Mouse (Mus musculus): ENCODE measurements around the gene Mnd1.

The Mnd1 gene

DNA sequence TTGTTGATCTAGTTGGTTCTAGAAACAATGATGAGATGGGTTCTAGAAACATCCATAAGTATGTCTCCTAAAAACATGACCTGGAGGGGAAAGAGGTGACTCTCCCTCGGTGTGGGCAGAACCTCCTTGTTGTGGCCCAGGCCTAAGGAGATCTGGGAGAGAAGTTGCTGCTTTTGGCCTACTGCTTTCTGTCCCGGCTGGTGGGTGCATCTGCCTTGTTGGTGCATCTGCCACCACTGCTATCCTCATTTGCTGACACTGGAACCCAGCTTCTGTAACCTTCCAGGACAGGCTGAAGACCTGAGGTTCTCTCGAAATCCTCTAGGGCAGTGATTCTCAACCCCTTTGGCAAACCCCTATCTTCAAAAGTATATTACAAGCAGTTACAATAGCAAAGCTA lies 9.8 kb upstream of the Mnd1 start:
- no peak for DNase-seq (ENCODE audit: extremely low read depth, insufficient read length, low spot score)

DNA sequence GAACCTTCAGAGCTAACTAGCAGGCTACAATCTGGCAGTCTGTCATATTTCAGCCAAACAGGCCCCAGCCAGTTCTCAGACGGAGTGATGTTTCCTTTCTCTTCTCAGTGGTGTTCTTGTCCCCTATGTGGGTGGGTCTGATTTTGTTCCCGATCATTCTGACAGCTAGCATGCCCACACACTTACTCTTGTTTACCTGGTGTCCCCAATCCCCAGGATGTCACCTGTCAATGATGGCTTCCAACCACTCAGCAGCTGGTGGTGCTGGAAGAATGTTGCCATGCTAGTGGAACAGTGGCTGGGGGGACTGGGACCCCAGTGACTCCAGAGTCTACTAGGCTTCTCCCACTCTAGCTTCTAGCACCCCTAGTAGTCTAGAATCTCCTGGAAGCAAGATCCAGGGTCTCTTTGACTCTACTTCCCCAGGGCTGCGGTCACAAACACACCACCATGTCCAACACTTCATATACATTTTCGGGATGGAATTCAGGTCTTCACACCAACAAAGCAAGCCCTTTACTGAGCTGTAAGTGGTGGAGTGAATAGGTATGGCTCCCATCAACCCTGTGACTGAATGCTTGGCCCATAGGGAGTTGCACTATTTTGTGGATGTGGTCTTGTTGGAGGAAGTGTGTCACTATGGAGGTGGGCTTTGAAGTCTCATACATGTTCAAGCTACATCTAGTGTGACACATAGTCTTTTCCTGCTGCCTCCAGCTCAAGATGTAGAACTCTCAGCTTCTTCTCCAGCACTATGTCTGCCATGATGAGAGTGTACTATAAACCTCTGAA lies 2.2 kb upstream of the Mnd1 start:
- DNase-seq (ENCODE audit: extremely low read depth, insufficient read length, low spot score), result no peak

DNA sequence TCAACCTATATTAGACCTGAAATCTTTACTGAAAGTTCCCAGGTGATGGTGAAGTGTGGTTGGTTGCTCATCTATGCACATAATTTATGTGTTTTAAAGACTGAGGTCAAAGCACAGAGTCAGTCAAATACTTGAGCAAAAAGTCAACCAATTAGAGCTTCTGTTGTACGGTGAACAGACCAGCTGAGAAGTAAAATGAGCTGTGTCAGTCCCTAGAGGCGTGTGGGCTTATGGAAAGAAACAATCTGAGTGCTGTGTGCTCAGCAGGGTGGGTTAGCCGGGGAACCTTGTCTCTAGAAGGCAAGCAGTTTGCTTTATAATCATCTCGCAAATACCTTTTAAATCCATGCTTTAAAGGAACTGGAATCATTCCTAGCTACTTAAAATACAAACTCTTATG lies 1.4 kb upstream of the Mnd1 start:
- no peak for DNase-seq (ENCODE audit: extremely low read depth, insufficient read length, low spot score)

DNA sequence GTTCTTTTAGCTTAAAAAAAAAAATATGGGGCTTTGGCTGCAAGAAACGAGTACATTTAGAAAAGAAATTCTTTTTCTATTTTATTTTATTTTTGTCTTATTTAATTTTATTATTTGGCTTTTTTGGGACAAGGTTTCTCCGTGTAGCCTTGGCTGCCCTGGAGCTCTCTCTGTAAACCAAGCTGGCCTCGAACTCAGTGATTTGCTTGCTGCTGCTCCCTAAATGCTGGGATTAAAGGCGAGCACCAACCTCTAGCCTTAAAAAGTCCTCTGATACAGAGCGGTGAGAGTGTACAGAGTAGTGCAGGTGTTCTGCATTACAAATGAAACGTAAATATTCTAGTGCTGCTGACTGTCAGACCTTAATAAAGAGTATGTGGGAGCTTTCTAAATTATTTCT lies 519 bp upstream of the Mnd1 start:
- no peak for DNase-seq (ENCODE audit: extremely low read depth, insufficient read length, low spot score)

DNA sequence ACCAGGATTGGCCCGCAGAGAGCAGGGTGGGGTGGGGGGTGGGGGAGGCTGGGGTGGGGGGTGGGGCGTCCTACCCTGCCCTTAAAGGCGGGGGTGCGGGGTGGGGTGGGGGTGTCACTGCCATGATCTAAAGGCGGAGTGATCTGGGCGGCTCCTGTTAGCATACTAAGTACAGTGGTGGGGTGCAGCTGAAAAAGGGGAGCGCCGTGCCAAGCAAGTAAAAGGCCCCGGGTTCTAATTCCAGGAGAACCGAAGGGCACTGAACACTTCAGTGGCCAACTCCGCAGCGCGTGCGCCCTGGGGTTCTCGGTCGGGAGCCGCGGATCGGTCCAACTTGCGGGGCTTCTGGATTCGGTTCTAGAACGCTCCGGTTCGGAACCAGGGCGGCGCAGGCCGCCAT lies 440 bp downstream of the Mnd1 start:
- DNase-seq (ENCODE audit: extremely low read depth, insufficient read length, low spot score), result no peak

DNA sequence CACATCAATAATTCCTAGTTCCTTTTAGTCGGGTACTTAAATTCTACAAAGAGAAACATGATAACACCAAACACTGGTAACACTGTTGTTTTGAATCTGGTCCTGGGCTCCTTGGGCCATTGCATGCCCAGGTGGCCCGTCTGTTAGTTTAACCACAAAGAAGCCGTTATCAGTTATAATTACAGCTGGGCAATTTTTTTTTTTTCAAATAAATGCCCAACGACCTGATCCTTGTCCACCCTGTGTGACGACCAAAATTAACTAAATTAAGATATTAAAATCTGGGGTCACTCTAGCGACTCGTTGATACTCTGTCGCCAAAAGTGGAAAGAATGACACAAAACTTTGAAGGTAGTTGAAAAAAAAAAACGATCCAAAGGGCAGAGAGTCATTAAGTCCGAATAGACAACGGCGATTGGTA lies 855 bp downstream of the Mnd1 start:
- peak; percentile 13 for DNase-seq (ENCODE audit: extremely low read depth, insufficient read length, low spot score)

DNA sequence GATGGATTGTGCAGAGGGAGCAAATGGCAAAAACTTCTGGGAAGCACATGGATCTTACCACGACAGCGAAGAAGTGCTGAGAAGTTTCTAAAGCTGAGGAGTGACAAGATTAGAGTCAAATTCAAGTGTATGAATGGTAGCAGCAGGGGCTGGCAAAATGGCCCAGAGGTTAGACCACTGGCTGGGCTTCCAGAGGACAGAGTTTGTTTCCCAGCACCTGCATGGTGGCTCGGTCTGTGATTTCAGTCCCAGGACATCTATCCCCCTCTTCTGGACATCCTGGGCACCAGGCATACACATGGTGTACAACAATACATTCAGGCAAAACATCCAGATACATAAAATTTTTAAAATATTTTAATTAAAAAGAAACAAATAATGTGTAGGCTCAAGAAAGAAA lies 5.8 kb downstream of the Mnd1 start:
- no peak for DNase-seq (ENCODE audit: extremely low read depth, insufficient read length, low spot score)

DNA sequence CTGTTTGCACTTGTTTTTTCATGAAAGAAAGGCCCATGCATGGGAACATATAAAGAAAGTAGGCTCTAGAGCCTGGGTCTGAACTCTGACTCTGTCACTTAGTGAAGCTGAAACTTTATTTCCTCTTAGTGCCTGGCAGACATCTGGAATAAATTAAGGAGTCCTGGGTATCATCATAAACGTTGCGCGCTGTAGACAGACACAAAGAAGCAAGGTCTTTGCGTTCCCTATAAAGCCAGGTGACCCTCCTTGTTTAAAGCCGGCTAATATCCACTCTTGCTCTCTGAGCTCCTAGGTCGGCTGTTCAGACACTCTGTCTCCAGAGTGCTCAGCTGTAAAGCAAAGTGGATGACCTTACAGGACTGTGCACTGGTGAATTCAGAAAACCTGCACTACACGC lies 14.6 kb downstream of the Mnd1 start:
- no peak for DNase-seq (ENCODE audit: extremely low read depth, insufficient read length, low spot score)

DNA sequence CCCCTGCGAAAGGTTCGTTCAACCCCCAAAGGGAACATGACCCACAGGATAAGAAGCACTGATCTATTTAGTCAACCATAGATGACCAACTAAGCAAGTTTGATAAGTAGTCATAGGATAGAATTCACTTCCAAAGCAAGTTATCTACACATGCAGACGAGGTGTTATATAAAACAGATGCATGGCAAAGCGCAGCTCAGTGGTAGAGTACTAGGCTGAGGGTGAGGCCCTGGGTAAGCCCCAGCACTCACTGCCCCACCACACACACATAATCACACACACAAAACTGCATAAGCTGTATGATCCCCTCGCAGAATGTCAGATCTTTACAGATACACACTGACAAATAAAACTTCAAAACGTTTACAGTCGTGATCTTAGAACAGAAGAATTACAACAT lies 19.1 kb downstream of the Mnd1 start:
- no peak for DNase-seq (ENCODE audit: extremely low read depth, insufficient read length, low spot score)

DNA sequence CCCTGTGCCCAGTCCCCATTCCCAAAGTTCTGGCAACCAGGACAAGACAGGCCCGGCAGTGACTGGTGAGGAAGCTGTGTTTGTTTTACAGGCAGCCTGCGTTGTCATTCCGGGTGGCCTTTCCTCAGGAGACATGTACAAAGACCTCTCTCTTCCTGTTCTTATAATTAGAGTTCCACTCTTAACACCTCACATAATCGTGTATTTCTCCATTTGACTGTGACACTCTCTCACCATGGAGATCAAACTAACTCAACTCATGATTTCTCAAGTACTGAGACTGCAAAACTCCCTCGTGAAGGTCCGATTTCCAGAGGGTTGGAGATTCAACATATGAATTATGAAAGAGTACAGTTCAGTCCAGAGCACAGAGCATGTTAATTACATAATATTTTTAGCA lies 19.7 kb downstream of the Mnd1 start:
- DNase-seq (ENCODE audit: extremely low read depth, insufficient read length, low spot score), result no peak

DNA sequence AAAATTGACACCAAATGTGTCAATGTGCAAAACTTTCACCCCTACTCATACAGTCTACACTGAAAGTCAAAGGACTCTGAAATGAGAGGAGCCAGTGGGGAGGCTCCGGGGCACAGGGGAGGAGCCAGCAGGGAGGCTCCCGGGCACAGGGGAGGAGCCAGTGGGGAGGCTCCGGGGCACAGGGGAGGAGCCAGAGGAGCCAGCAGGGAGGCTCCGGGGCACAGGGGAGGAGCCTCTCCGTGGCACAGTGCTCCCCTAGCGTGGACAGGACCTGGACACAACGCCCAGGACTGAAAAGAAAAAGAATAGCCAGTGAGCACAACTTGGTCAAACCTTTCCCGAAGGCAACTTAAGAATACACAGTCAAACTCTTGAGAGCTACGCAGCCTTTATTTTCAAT lies 20.2 kb downstream of the Mnd1 start:
- DNase-seq (ENCODE audit: extremely low read depth, insufficient read length, low spot score), result no peak

DNA sequence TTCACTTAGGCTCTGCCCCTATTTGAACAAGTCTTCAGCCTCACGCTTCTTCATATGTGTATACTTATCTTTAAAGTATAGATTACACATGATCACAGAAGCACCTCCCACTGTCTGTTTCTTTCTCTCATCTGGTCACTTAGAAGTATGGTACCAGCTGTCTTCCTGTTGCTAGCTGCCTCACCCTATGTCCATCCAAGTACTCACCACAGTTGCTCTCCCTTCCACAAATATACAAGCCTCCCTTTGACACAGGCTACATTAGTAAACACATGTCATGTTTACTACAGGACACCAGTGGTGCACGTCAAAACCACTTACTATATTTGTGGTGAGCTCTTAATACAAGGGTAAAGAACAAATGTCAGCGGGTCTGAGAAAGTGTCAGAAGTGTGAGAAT lies 24.2 kb downstream of the Mnd1 start:
- DNase-seq (ENCODE audit: extremely low read depth, insufficient read length, low spot score), result no peak

DNA sequence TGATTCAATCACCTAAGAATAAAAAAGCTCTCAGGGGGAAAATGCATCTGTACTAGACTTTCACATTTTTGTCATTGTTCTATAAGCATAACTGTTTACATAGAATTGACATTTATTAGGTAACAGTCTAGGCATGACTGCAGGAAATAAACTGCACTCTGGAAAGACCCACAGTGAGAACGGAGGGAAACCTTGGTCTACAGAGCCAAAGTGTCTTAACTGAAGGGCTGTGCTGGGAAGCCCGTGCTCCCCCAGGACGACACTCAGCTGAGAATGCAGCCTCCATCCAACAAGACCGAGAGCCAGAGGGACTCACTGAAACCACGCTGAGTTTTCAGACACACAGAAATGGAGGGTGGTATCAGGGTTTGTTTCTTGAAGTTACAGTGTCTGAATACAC lies 24.8 kb downstream of the Mnd1 start:
- no peak for DNase-seq (ENCODE audit: extremely low read depth, insufficient read length, low spot score)

DNA sequence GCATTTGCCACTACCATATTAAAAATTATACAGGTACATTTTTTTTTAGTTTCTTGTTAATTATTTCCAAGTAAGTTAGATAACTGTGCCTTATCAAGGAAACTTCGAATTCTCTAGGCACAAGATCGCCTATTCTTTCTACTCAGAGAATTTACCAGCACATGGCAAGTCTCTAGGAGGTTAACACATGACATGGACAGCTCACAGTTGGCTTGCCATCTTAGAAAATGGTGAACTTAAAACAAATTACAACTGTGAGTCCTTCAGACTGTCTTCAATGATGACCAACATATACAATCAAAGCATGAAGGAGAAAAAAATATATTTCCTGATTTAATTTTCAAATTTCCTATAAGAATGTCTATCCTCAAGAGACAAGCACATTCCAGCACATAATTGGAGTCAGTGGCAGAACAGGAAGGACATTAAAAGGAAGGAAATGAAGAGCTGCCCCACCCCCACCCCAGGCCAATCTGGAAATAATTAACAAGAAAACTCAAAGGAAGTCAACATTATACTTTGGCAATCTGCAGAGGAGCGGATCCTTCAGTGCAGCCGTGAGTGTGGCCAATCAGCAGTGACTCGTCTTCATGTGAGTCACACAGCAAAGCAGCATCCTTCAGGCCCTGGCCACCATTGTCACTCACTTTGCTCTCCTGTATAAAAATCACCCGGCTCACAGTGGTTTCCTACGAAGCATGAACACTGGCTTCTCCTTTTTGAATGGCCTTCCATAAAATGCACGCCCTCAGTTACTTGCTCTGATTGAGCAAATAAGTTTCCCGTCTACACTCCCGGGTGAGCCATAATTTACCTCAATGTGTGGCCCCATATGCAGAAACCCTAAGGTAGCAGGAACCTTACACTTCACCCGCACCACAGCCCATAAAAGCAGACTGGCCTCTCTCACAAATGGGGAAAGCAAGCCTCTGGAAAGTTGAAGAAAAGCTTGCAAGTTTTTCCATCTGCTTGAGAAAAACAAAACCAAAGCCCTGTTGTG lies 26.4 kb downstream of the Mnd1 start:
- DNase-seq (ENCODE audit: extremely low read depth, insufficient read length, low spot score), result no peak

DNA sequence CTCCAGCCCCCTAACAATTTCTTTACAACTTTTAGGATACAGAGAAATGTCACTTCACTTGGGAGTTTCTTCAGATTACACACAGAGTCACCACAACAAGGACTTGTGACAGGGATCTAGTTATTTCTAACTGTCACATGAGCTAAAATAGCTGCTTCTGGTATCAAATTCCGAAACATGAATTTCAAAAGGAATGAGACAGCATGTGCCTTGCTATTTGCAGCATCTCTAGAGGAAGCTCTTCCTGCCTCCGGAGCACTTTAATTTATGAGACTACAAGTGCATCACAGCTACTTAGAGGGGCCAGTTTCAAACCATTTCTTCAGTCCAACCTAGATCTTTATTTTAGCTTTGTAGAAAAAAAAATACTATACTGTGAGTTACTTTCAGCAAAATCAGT lies 28.2 kb downstream of the Mnd1 start:
- DNase-seq (ENCODE audit: extremely low read depth, insufficient read length, low spot score), result no peak

DNA sequence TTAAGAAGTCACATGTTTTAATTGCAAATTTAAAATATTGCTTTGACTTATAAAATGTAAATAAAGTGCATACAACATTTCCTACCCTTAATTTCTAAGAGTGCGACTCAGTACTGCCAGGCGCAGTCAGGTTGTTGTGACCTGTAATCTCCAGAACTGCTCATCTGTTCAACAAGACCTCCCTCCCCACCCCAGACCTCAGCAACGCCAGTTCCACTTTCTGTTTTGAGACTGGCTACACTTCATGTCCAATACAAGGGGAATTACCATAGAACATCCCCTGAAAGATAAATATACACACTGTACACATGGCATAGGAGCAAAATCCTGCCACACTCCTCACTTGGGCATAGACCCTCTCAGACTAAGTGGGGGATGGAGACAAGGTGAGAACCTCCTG lies 28.9 kb downstream of the Mnd1 start:
- DNase-seq (ENCODE audit: extremely low read depth, insufficient read length, low spot score), result no peak

DNA sequence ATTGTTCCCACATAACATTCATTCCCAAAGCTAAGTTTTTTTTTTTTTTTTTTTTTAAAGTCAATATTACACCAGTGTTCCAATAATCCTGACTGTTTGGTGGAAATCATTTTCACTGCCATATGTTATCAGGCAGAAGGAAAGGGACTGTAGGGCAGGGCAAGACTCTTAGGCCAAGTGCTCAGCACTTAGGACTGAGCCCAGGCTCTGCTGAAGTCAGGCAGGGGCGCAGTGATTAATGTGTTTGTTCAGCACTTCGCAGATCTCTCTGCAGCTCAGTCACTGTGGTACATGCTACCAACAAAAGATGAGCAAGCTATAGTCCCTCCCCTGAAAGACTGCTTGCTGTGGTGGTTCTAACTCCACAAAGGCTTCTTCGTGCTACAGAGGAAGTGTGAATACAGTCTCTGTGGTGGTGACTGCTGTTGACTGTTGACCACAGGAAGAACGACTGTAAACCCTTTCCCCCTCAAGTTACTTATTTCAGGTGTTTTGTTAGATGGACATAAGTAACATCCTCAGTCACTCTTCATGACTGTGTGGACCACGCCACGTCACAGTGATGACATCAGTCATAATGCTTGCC lies 29.8 kb downstream of the Mnd1 start:
- DNase-seq (ENCODE audit: extremely low read depth, insufficient read length, low spot score), result no peak

DNA sequence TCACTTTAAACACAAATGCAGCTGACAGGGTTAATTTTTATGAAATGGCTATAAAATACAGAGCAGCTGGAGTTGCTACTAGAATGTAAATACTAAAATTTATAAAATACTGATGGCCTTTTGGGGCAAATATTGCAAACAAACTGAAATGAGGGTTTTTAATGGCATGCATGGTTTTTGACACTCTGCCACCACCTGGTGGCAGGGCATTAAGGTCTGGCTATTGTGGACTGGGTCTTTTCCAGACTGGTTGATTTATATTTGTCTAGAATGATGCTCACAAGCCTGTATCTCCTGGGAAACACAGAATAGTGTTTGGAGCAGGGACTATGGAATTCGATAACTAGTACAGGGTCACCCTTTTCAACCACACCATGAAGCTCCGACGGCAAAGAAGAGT lies 32.1 kb downstream of the Mnd1 start:
- DNase-seq (ENCODE audit: extremely low read depth, insufficient read length, low spot score), result no peak

DNA sequence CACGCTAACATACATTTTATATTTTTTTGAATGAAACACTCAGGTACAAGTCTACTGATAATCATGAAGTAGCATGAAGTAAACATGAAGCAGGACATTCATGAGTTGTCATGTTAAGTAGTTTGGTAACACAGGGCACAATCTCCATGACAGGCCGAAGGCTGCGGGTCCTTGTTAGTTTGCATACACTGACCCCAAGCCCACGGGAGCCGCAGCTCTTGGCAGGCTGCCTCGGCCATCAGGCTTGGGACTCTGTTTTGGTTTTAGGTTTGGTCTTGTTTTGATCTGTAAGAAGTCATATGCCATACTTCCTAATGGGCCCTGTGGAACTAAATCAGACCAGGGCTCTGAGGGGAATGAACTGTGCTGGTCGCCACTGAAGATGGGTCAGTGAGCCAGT lies 36.9 kb downstream of the Mnd1 start:
- no peak for DNase-seq (ENCODE audit: extremely low read depth, insufficient read length, low spot score)

DNA sequence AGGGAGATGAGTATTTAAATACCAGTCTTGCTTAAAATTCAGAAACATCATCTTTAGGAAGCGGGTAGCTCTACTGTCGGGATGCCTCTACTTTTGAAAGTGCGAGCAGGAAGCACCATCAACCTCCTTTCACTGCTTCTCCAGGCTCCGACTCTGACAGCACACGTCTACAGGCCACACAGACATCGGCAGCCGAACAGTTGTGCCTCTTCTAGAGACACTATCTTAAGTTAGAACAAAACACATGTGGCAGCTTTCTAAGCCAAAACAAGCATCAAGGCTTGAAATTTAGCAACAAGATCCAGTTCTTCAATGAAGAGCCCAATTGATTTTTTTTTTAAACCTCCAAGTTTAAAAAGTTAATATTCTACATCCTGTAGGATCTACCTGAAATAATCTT lies 37.4 kb downstream of the Mnd1 start:
- no peak for DNase-seq (ENCODE audit: extremely low read depth, insufficient read length, low spot score)

DNA sequence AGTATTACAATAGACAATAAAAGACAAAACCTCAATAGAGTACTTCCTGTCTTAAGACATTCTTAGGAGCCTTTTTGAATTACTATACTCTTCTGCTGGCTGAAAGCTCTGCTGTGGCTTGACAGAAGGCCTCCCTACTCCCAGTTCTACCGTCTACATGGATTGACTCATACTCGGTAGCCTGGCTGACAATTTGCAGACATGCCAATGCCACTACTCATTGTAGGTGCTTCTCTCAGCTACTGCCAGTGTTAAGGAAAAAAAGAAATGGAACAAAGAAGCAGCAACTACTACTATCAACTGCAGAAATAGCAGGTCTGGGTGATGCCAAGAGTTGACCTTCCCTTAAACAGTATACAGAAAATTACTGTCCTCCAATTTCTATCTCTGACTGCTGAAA lies 47.0 kb downstream of the Mnd1 start:
- DNase-seq (ENCODE audit: extremely low read depth, insufficient read length, low spot score), result peak; percentile 59

DNA sequence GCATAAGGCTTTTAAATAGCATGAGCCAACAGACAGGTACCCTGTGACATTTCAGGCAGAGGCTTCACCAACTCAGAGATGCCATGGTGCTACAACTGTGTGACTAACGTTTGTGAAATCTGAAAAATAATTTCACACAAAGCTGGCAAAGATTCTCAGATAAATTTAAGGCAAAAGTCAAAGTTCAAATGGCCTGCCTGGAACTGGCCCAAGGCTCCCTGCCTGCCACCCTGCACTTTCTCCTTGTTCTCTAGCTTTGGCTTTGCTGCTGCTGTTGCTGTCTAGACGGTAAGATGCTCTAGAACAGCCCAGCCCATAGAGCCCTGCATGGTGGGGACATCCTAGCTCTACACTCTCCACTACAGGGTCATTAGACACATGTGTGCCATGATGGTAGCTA lies 49.5 kb downstream of the Mnd1 start:
- no peak for DNase-seq (ENCODE audit: extremely low read depth, insufficient read length, low spot score)

Measured in 3134 (cell line).